Mouse (Mus musculus): Measurements from ENCODE around the gene Plin3.

Gene Plin3

DNA sequence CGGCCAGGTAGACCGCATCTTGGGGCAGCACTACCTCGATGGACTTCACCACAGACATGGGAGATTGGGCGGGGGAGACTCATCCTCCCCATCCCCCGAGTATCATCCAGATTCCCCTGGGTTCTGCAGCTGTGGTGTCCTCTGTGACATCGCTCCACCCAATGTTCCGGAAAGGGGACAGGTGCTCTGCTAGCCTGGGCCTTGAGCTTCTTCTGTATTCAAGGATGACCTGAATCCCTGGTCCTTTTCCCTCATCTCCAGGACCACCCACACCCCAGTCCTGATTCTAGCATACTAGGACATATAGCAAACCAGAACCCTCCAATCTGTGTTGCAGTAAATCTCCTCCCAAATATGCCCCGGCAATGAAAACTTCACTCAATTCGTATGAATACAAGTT is 7.5 kb upstream of the Plin3 start, which contains the start of gene Arrdc5:
Gene Arrdc5 (minus strand): TSS at position 101 of the 400 bp plus-strand sequence.
- no peak for DNase-seq (ENCODE audit: low read depth)

- DNase-seq (ENCODE audit: low read depth): no peak
Measured at GRCm38 (mm10) chr17:56298238-56298637, 5.6 kb upstream of the Plin3 start.

GRCm38 (mm10) chr17:56296201-56296600 is 3.5 kb upstream of the Plin3 start:
- DNase-seq (ENCODE audit: low read depth): no peak

GRCm38 (mm10) chr17:56294241-56294640 is 1.6 kb upstream of the Plin3 start:
- DNase-seq (ENCODE audit: low read depth): no peak

DNA sequence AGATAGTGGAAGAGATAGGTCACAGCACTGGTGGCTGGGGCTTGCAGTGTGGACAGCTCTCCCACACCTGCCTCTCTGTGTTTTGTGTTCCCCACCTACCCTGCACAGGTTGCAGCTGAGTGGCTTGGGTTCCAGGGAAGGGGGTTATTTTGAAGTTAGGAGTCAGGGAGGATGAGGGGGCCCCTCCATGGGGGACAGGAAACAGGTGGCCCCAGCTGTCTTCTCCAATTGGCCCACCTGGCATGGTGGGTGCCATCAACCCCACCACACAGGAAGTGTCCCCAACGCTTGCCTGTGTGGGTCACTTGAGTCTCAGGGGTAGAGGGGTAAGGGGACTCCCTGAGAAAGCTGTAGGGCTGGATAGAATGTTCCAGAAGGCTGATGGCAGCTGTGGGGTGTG is 618 bp upstream of the Plin3 start:
- DNase-seq (ENCODE audit: low read depth): no peak

- no peak for DNase-seq (ENCODE audit: low read depth)
Measured at GRCm38 (mm10) chr17:56291826-56292475, 722 bp downstream of the Plin3 start.

DNA sequence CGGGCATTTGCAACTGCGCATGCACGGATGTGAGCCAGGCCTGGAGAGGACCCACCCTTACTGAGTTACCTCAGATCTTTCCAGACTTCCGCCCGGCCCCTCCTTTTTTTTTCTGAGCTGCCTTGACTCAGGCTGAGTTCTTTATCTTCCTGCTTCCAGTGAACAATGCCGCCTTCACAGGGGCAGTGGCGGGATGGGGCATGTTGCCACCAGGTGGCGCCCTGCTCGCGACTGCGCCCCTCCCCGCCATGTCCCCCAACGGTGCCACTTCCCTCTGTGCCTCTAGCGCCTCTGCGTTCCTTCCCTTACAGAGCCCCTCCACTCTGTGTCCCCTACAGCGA is 1.5 kb downstream of the Plin3 start:
- peak; percentile 85 for DNase-seq (ENCODE audit: low read depth)

DNA sequence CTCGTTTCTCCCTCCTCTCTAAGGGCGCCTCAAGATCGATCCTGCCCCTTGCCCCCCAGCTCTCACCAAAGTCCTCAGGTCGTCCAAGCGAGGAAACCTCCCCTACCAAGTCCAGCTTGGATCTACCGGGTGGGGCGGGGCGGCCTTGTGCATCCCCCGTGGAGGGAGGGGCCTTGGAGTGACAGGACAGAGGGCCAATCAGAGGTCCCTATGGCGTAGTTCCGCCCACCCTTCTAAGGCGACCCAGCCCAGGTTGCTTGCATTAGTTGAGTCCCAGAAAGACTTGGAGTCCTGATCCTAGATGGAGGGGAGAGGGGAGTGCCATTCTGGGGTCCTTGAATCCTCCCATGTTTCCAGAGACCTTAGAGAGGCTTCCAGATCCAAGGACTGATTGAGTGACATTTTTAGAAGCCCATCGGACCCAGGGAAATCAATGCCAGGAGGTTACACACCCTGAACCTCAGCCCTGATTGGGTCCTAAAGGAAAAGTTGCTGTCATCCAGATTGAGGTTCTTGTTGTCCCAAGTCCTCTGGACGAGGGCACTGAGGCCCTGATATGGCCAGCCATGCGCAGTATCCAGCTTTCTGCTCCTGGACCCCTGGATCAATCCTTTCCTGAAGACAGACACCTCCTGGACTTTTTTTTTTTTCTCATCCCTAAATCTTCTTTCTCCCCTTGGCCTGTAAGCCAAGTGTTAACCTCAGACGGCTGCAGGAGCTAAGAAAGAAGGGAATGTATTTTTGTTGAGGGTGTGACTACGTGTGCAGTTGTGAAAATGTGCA is 2.1 kb downstream of the Plin3 start:
- peak; percentile 88 for DNase-seq (ENCODE audit: low read depth)

GRCm38 (mm10) chr17:56289371-56290331 is 3.0 kb downstream of the Plin3 start:
- no peak for DNase-seq (ENCODE audit: low read depth)

- no peak for DNase-seq (ENCODE audit: low read depth)
Measured at GRCm38 (mm10) chr17:56288866-56289265, 3.8 kb downstream of the Plin3 start.

GRCm38 (mm10) chr17:56287830-56288229 is 4.8 kb downstream of the Plin3 start:
- no peak for DNase-seq (ENCODE audit: low read depth)

GRCm38 (mm10) chr17:56285995-56286394 is 6.7 kb downstream of the Plin3 start:
- DNase-seq (ENCODE audit: low read depth): no peak

GRCm38 (mm10) chr17:56283316-56283715 is 9.4 kb downstream of the Plin3 start:
- no peak for DNase-seq (ENCODE audit: low read depth)

DNA sequence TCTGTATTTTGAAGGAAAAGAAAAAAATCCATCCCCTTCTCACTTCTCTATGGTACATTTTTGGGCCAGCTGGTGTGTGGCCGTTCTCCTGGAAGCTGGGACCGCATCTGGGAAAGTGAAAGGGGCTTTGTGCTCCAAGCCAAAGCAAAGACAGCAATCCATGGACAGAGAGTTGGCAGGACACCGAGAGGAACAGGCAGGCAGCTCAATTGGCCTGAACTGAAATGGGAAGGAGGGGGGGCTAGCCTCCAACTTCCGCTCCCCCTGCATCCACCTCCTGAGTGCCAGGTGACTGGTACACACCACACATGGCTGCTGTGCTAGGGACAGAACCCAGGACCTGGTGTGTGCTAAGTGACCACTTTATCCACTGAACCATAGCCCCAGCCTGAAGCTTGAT is 9.9 kb downstream of the Plin3 start:
- DNase-seq (ENCODE audit: low read depth): no peak

DNA sequence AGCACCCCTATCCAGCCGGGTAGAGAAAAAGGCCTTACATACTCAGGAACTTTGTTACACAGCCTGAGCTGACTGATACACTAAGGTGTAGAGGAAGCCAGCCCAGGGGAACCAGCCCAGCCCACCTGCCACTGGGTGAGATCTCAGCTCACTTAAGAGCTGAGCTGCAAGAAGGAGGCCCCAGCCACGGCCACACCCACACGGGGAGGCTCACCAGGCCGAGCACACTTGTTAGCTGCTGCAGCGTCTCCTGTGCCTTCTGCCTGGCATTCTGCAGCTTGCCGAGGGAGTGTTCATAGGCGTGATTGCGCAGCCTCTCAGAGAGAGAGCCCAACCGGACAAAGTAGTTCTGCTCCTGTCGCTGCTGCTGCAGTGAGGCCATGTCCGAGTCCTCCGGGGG is 11.5 kb downstream of the Plin3 start:
- no peak for DNase-seq (ENCODE audit: low read depth)

- no peak for DNase-seq (ENCODE audit: low read depth)
Measured at GRCm38 (mm10) chr17:56279481-56280155, 13.1 kb downstream of the Plin3 start.

- no peak for DNase-seq (ENCODE audit: low read depth)
Measured at GRCm38 (mm10) chr17:56278340-56278739, 14.3 kb downstream of the Plin3 start.

DNA sequence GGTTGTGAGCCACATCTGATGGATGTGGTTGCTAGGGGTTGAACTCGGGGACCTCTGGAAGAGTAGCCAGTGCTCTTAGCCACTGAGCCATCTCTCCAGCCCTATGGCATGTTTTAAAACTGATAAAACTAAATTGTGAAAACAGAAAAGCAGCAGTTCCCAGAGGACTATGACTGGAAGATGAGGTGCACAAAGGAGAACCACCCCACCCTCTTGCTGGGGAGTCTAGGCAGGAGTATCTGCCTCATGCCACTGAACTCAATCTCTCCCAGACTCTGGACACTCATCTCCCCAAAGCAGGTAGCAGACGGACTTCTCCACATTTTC is 15.1 kb downstream of the Plin3 start:
- DNase-seq (ENCODE audit: low read depth): no peak

GRCm38 (mm10) chr17:56276643-56277566 is 15.8 kb downstream of the Plin3 start, which contains the start of gene Ticam1:
Ticam1 (minus strand) TSS chr17:56276786.
- peak; percentile 96 for DNase-seq (ENCODE audit: low read depth)

GRCm38 (mm10) chr17:56275842-56276480 is 16.7 kb downstream of the Plin3 start:
- no peak for DNase-seq (ENCODE audit: low read depth)

Measured in c-Kit-positive CD71-negative TER-119-negative erythroid progenitor cells, embryonic 14.5 days (primary cell).